Mouse (Mus musculus) liver, embryonic 15.5 days (tissue): ENCODE data around the gene Ndufb4. TPM values are rescaled to one million over a fixed set of nuclear protein-coding genes. Genes with fewer than 3 reads are reported as not detected.

ENCODE experiments used
- ATAC-seq: fragments of 200-750 bp; cut with Nextera tagmentation; 2 replicates; pipeline ENCODE4 v1.8.0; 2017; ENCODE audit warnings: moderate number of reproducible peaks, mild to moderate bottlenecking, moderate library complexity; ENCODE audit not compliant: insufficient read depth
- H3K27ac ChIP-seq: fragments of 300-500 bp; sonication (generic); replicated peaks from 2 replicates; pipeline ENCODE4 v1.5.1; 2015; ENCODE audit warnings: mild to moderate bottlenecking, inconsistent platforms
- H3K27me3 ChIP-seq: fragments of 300-500 bp; sonication (generic); 2 replicates; pipeline ENCODE4 v1.6.1; 2015; ENCODE audit warnings: mild to moderate bottlenecking, inconsistent platforms
- H3K36me3 ChIP-seq: fragments of 300-500 bp; sonication (generic); replicated peaks from 2 replicates; pipeline ENCODE4 v1.6.1; 2015; ENCODE audit warnings: moderate library complexity, mild to moderate bottlenecking, inconsistent platforms
- H3K4me1 ChIP-seq: fragments of 300-500 bp; sonication (generic); replicated peaks from 2 replicates; pipeline ENCODE4 v1.6.1; 2015; ENCODE audit warnings: inconsistent platforms
- H3K4me2 ChIP-seq: fragments of 300-500 bp; sonication (generic); 2 replicates; pipeline ENCODE4 v1.6.1; 2015; ENCODE audit warnings: moderate library complexity, mild to moderate bottlenecking, inconsistent platforms
- H3K4me3 ChIP-seq: fragments of 300-500 bp; sonication (generic); replicated peaks from 2 replicates; pipeline ENCODE4 v1.5.1; 2015; ENCODE audit warnings: mild to moderate bottlenecking, inconsistent platforms
- H3K9ac ChIP-seq: fragments of 300-500 bp; sonication (generic); 2 replicates; pipeline ENCODE4 v1.6.1; 2015; ENCODE audit warnings: moderate library complexity, mild to moderate bottlenecking, inconsistent platforms
- H3K9me3 ChIP-seq: fragments of 300-500 bp; sonication (generic); replicated peaks from 2 replicates; pipeline ENCODE4 v1.6.1; 2016; ENCODE audit warnings: inconsistent platforms
- WGBS: fragments of 180-500 bp; shearing (Covaris S2); methylation state at CpG from one replicate; pipeline ENCODE4 v1.1.7; 2015; ENCODE audit warnings: mixed read lengths; ENCODE audit not compliant: insufficient replicate concordance; 5-methylcytosine and 5-hydroxymethylcytosine counted together
- polyA plus RNA-seq: library from polyadenylated mRNA; unstranded; fragments of >200 nt; fragmentation: Nextera tagmentation; extraction: Ambion mirVana; gene quantifications from 2 replicates; pipeline ENCODE4 v1.2.1, GENCODE M21; 2015

Gene Ndufb4
- polyA plus RNA-seq, 1 experiment from 2014 or later, result 31.8 TPM

DNA sequence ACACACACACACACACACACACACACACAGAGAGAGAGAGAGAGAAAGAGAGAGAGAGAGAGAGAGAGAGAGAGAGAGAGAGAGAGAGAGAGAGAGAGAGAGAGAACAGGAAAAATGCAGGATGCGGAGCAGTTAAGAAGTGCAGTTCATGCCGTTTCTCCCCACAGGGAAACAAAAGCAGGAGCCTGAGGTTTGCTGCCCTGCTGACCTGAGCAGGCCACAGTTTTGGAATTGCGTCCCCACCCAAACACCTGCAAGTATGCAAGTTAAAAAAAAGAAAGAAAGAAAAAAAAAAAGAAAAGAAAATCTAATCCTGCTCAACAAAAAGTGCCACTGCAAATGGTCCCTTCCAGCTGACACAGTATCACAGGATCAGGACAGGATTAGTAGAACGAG is 22.4 kb upstream of the Ndufb4 start:
- Histone ChIP-seq H3K4me2 (no peak overlapping the region), H3K4me3 (no peak overlapping the region), H3K9me3 (no peaks in the 10 kb centered on the region), H3K27ac (no peak overlapping the region), H3K27me3 (no peaks in the 10 kb centered on the region), H3K9ac (no peak overlapping the region), H3K4me1 (no peaks in the 10 kb centered on the region), H3K36me3 (no peaks in the 10 kb centered on the region)
- ATAC-seq, result no peak
- WGBS, result 56% methylated on average over 4 of the region's 4 CpGs

- no peak overlapping the region for H3K9ac ChIP-seq
- no peak overlapping the region for H3K4me2 ChIP-seq
- H3K9me3 ChIP-seq, result no peaks in the 10 kb centered on the region
- ATAC-seq, result no peak
- 57% methylated on average over 17 of the region's 17 CpGs for WGBS
- H3K4me3 ChIP-seq, result no peak overlapping the region
- no peak overlapping the region for H3K27ac ChIP-seq
- no peaks in the 10 kb centered on the region for H3K4me1 ChIP-seq
- H3K36me3 ChIP-seq, result no peaks in the 10 kb centered on the region
- no peaks in the 10 kb centered on the region for H3K27me3 ChIP-seq
Observed at GRCm38 (mm10) chr16:37676024-37676676, 21.9 kb upstream of the Ndufb4 start.

GRCm38 (mm10) chr16:37675326-37675725 is 21.1 kb upstream of the Ndufb4 start:
- H3K4me3 ChIP-seq, result no peak overlapping the region
- H3K4me2 ChIP-seq, result no peak overlapping the region
- ATAC-seq, result no peak
- H3K9ac ChIP-seq, result no peak overlapping the region
- no peak overlapping the region for H3K27ac ChIP-seq
- no peaks in the 10 kb centered on the region for H3K4me1 ChIP-seq
- no peaks in the 10 kb centered on the region for H3K27me3 ChIP-seq
- WGBS, result 58% methylated on average over 5 of the region's 5 CpGs
- no peaks in the 10 kb centered on the region for H3K36me3 ChIP-seq
- no peaks in the 10 kb centered on the region for H3K9me3 ChIP-seq

- Histone ChIP-seq H3K9me3 (no peaks in the 10 kb centered on the region), H3K4me1 (no peaks in the 10 kb centered on the region), H3K36me3 (no peaks in the 10 kb centered on the region), H3K4me2 (no peak overlapping the region), H3K27me3 (no peaks in the 10 kb centered on the region), H3K9ac (no peak overlapping the region), H3K4me3 (no peak overlapping the region), H3K27ac (no peak overlapping the region)
- ATAC-seq, result no peak
- WGBS, result 21% methylated on average over 4 of the region's 4 CpGs
Observed at GRCm38 (mm10) chr16:37670666-37671283, 16.5 kb upstream of the Ndufb4 start.

DNA sequence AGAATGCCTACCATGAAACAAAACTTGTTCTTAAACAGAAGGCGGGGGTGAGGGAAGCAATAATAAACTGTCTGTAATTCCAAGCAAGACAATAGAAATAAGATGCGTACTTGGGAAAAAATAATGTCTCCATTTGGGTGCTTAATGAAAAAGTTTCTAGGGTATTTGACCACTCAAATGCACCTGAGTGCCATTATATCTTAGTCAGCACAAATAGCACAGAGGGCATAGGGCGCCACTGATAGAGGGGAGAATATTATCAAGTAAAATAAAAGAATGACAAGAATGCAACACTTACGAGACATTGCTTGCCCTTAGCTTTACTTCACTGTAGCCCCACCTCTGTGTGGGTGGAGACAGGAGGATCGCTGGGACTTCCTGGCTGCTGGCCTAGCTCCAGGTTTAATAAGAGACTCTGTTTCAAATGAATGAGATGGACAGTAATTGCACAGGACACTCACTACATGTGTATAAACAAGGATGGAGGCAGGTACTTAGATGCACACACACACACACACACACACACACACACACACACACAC is 11.2 kb upstream of the Ndufb4 start:
- H3K4me3 ChIP-seq, result no peak overlapping the region
- H3K4me2 ChIP-seq, result no peak overlapping the region
- H3K9ac ChIP-seq, result no peak overlapping the region
- H3K27me3 ChIP-seq, result no peaks in the 10 kb centered on the region
- no peaks in the 10 kb centered on the region for H3K36me3 ChIP-seq
- no peaks in the 10 kb centered on the region for H3K9me3 ChIP-seq
- 63% methylated on average over 5 of the region's 5 CpGs for WGBS
- ATAC-seq, result no peak
- H3K4me1 ChIP-seq, result no peaks in the 10 kb centered on the region
- H3K27ac ChIP-seq, result no peak overlapping the region

DNA sequence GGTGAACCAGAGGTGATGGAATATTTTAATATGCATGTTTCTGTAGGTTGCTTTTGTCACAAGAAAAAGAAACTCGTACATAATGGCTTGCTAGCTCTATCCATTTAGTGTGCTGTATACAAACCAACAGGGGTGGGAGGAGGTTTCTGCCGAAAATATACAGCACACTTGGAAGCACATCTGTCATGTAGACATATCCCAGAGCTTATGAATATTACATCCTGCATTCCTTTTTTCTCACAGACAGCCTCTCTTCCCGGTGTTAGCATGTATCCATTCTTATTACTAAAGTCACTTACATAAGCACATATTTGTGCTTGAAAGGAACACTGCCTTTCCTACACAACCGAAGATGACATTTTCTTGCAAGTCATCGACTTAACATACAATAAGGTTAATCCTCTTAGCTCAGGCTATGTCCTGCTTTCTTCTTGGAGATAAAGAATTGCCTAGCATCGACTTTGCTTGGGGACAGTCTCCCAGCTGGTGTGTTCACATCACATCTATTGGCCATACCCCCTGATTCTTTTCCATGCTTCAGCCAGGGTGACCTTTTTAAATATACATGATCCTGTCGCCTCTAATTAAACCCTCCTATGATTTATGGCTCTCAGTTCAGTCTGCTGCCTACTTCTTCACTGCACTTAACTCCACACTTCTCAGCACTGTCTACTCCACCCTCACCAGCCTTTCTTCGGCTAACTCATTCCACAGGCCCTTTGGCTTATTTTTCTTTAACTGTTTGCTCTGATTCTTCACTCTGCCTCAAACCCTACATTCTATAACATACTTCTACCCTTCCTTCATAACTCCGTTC is 9.6 kb upstream of the Ndufb4 start:
- Histone ChIP-seq H3K9ac (no peak overlapping the region), H3K4me3 (no peak overlapping the region), H3K9me3 (no peaks in the 10 kb centered on the region), H3K27me3 (no peaks in the 10 kb centered on the region), H3K4me2 (no peak overlapping the region), H3K36me3 (no peaks in the 10 kb centered on the region), H3K27ac (no peak overlapping the region), H3K4me1 (no peaks in the 10 kb centered on the region)
- ATAC-seq, result no peak
- WGBS, result 56% methylated on average over 9 of the region's 9 CpGs

DNA sequence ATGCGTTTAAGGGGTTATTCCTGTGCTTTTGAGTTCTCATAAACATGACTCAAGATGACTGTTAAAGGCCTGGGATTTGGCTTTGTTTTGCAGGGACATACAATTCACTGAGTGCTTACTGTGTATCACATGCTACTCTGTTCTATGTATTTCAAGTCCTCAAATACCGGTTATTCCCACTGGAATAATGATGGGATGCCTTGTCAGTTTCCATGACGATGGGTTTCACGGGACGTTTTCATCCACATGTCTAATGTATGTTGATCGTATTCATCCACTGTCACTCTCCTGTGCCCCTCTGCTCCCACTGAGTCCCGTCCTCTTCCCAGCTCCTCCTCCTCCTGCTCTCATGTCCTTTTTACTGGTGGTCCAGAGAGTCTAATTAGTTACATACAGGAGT is 2.5 kb upstream of the Ndufb4 start:
- ATAC-seq, result no peak
- no peaks in the 10 kb centered on the region for H3K27me3 ChIP-seq
- no peak overlapping the region for H3K9ac ChIP-seq
- no peak overlapping the region for H3K4me3 ChIP-seq
- no peaks in the 10 kb centered on the region for H3K9me3 ChIP-seq
- peaks cover 25% of the 10 kb centered on the region for H3K4me1 ChIP-seq
- H3K4me2 ChIP-seq, result no peak overlapping the region
- H3K36me3 ChIP-seq, result no peaks in the 10 kb centered on the region
- WGBS, result 67% methylated on average over 7 of the region's 7 CpGs
- H3K27ac ChIP-seq, result no peak overlapping the region

- WGBS, result 57% methylated on average over 4 of the region's 4 CpGs
- no peak for ATAC-seq
- no peaks in the 10 kb centered on the region for H3K9me3 ChIP-seq
- no peak overlapping the region for H3K4me2 ChIP-seq
- H3K36me3 ChIP-seq, result no peaks in the 10 kb centered on the region
- no peak overlapping the region for H3K27ac ChIP-seq
- H3K9ac ChIP-seq, result no peak overlapping the region
- peaks cover 32% of the 10 kb centered on the region for H3K4me1 ChIP-seq
- H3K4me3 ChIP-seq, result no peak overlapping the region
- no peaks in the 10 kb centered on the region for H3K27me3 ChIP-seq
Observed at GRCm38 (mm10) chr16:37655756-37656347, 1.6 kb upstream of the Ndufb4 start.

DNA sequence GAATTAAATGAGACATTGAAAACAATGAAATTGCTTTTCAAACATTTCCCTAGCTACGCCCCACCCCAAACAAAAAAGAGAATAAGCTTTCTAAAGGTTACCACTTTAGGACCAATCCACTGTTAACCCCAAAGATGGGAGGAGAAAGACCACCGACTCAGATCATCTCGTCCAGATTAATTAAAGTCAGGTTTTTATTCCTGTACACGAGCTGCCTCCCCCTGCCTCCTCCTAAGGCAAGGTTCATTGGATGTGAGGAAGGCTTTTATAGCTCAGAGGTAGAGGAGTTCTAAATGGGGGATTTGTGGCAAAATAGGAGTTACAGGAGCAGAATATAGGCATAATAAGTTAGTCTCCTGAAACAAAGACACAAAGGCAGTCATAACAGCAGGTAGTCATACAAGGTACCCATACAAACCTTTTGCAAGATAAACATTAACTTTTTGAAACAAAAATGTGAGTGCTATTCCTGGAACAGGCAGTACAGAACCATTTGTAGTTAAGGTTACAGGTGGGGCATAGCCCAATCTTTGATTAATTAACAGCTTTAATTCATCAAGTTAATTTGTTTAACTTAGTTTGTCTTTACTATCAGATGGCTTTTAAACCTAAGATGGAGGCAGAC is 690 bp upstream of the Ndufb4 start:
- Histone ChIP-seq H3K27ac (peak overlapping the region; percentile 45), H3K4me2 (peak overlapping the region; percentile 62), H3K9me3 (no peaks in the 10 kb centered on the region), H3K4me3 (peak overlapping the region; percentile 75; the same call in 1 of the 2 replicates), H3K36me3 (no peaks in the 10 kb centered on the region), H3K9ac (no peak overlapping the region), H3K27me3 (no peaks in the 10 kb centered on the region), H3K4me1 (peaks cover 32% of the 10 kb centered on the region)
- ATAC-seq, result no peak
- 50% methylated on average over 4 of the region's 4 CpGs for WGBS

DNA sequence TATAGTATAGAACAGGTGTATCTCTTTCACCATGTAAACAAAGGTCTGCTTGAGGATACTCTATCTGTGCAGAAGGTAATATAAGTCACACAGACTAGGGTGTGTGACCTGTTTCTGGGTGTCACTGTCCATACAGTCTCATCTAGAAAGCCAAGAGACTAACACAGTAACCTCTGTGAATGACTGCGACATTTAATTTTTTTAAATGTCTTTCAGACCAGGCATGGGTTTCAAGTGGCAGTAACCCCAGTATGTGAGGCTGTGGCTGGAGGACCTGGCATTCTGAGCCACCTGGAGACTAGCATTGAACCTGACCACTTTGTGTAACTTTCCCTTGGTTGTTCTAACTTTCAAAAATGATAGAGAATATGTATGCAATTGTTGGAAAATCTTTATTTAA is 1.2 kb downstream of the Ndufb4 start:
- Histone ChIP-seq H3K36me3 (peaks cover 4% of the 10 kb centered on the region), H3K27ac (peak overlapping the region; percentile 38; the same call in 1 of the 2 replicates), H3K27me3 (no peaks in the 10 kb centered on the region), H3K4me2 (peak overlapping the region; percentile 75), H3K9ac (no peak overlapping the region), H3K4me1 (peaks cover 32% of the 10 kb centered on the region), H3K4me3 (peak overlapping the region; percentile 75), H3K9me3 (no peaks in the 10 kb centered on the region)
- no peak for ATAC-seq
- 80% methylated on average over 1 of the region's 1 CpGs for WGBS
